Mouse (Mus musculus): ENCODE data around the gene Lrrfip1. TPM values are rescaled to one million over a fixed set of nuclear protein-coding genes. Genes with fewer than 3 reads are reported as not detected.

Gene Lrrfip1
- polyA plus RNA-seq, 2 experiments = 9.4 to 12.5 TPM

- ATAC-seq (ENCODE audit: insufficient read depth) (0 out of 2 replicates have a peak, but pooled peaks have one; percentile 40), DNase-seq (ENCODE audit: low read depth in 3 of 3, low spot score in 3 of 3) (no peak)
- Histone ChIP-seq H3K36me3 (replicated peaks; ENCODE audit: control insufficient read depth, insufficient read depth, low read depth) (no peaks in the 10 kb centered on the region), H3K27me3 (ENCODE audit: control insufficient read depth, insufficient read depth, low read length) (no peaks in the 10 kb centered on the region), H3K4me1 (replicated peaks; ENCODE audit: control insufficient read depth in 2 of 2, insufficient read depth in 2 of 2, low read length in 1 of 2) (peaks cover 3 to 16% of the 10 kb centered on the region in 2 experiments; a peak in 3 of 4 replicates), H3K9ac (replicated peaks) (no peak overlapping the region), H3K4me2 (ENCODE audit: low read depth) (no peak overlapping the region), H3K27ac (no peak overlapping the region), H3K4me3 (ENCODE audit: insufficient read depth in 1 of 2, low read depth in 2 of 2, low read length in 2 of 2) (no peak overlapping the region), H3K9me3 (ENCODE audit: control insufficient read depth, low read length) (no peaks in the 10 kb centered on the region)
- WGBS (ENCODE audit: insufficient replicate concordance) = 24% methylated on average over 2 of the region's 2 CpGs
- TF ChIP-seq CTCF (IDR thresholded peaks at IDR 0.05; ENCODE audit: low read depth) = no peak
- TF ChIP-seq EP300 (IDR thresholded peaks at IDR 0.05; ENCODE audit: low read depth) = no peak
Measured at GRCm38 (mm10) chr1:91066599-91066998, 68.1 kb downstream of the Lrrfip1 start.

- TF ChIP-seq EP300 (IDR thresholded peaks at IDR 0.05; ENCODE audit: low read depth) (no peak), CTCF (IDR thresholded peaks at IDR 0.05; ENCODE audit: low read depth) (no peak)
- Histone ChIP-seq H3K4me2 (ENCODE audit: low read depth) (no peak overlapping the region), H3K9me3 (ENCODE audit: control insufficient read depth, low read length) (no peaks in the 10 kb centered on the region), H3K4me1 (replicated peaks; ENCODE audit: control insufficient read depth in 2 of 2, insufficient read depth in 2 of 2, low read length in 1 of 2) (peaks cover 3 to 14% of the 10 kb centered on the region in 2 experiments; a peak in 3 of 4 replicates), H3K27me3 (ENCODE audit: control insufficient read depth, insufficient read depth, low read length) (no peaks in the 10 kb centered on the region), H3K4me3 (ENCODE audit: insufficient read depth in 1 of 2, low read depth in 2 of 2, low read length in 2 of 2) (no peak overlapping the region), H3K9ac (replicated peaks) (no peak overlapping the region), H3K36me3 (replicated peaks; ENCODE audit: control insufficient read depth, insufficient read depth, low read depth) (no peaks in the 10 kb centered on the region), H3K27ac (no peak overlapping the region)
- ATAC-seq (ENCODE audit: insufficient read depth) = no peak
- WGBS (ENCODE audit: insufficient replicate concordance) = 55% methylated on average over 6 of the region's 6 CpGs
- no peak for DNase-seq (ENCODE audit: low read depth in 3 of 3, low spot score in 3 of 3)
Measured at GRCm38 (mm10) chr1:91067716-91068115, 69.2 kb downstream of the Lrrfip1 start.

- Histone ChIP-seq H3K4me3 (ENCODE audit: insufficient read depth in 1 of 2, low read depth in 2 of 2, low read length in 2 of 2) (no peak overlapping the region), H3K4me2 (ENCODE audit: low read depth) (no peak overlapping the region), H3K27me3 (ENCODE audit: control insufficient read depth, insufficient read depth, low read length) (no peaks in the 10 kb centered on the region), H3K9me3 (ENCODE audit: control insufficient read depth, low read length) (no peaks in the 10 kb centered on the region), H3K36me3 (replicated peaks; ENCODE audit: control insufficient read depth, insufficient read depth, low read depth) (no peaks in the 10 kb centered on the region), H3K9ac (replicated peaks) (no peak overlapping the region), H3K27ac (no peak overlapping the region), H3K4me1 (replicated peaks; ENCODE audit: control insufficient read depth in 2 of 2, insufficient read depth in 2 of 2, low read length in 1 of 2) (peaks cover 3 to 14% of the 10 kb centered on the region in 2 experiments; a peak in 3 of 4 replicates)
- no peak for DNase-seq (ENCODE audit: low read depth in 3 of 3, low spot score in 3 of 3)
- no peak for ATAC-seq (ENCODE audit: insufficient read depth)
- WGBS (ENCODE audit: insufficient replicate concordance) = 26% methylated on average over 6 of the region's 6 CpGs
- TF ChIP-seq EP300 (IDR thresholded peaks at IDR 0.05; ENCODE audit: low read depth) = no peak
- TF ChIP-seq CTCF (IDR thresholded peaks at IDR 0.05; ENCODE audit: low read depth) = no peak
Measured at GRCm38 (mm10) chr1:91069575-91069974, 71.0 kb downstream of the Lrrfip1 start.

GRCm38 (mm10) chr1:91070547-91070946 is 72.0 kb downstream of the Lrrfip1 start:
- no peak for DNase-seq (ENCODE audit: low read depth in 3 of 3, low spot score in 3 of 3)
- Histone ChIP-seq H3K27ac (no peak overlapping the region), H3K4me2 (ENCODE audit: low read depth) (no peak overlapping the region), H3K9ac (replicated peaks) (no peak overlapping the region), H3K27me3 (ENCODE audit: control insufficient read depth, insufficient read depth, low read length) (no peaks in the 10 kb centered on the region), H3K36me3 (replicated peaks; ENCODE audit: control insufficient read depth, insufficient read depth, low read depth) (no peaks in the 10 kb centered on the region), H3K4me1 (replicated peaks; ENCODE audit: control insufficient read depth in 2 of 2, insufficient read depth in 2 of 2, low read length in 1 of 2) (peaks cover 3 to 7% of the 10 kb centered on the region in 2 experiments; a peak in 2 of 4 replicates), H3K4me3 (ENCODE audit: insufficient read depth in 1 of 2, low read depth in 2 of 2, low read length in 2 of 2) (no peak overlapping the region), H3K9me3 (ENCODE audit: control insufficient read depth, low read length) (no peaks in the 10 kb centered on the region)
- TF ChIP-seq CTCF (IDR thresholded peaks at IDR 0.05; ENCODE audit: low read depth) (no peak), EP300 (IDR thresholded peaks at IDR 0.05; ENCODE audit: low read depth) (no peak)
- ATAC-seq (ENCODE audit: insufficient read depth) = no peak
- 73% methylated on average over 8 of the region's 8 CpGs for WGBS (ENCODE audit: insufficient replicate concordance)

GRCm38 (mm10) chr1:91071671-91072290 is 73.2 kb downstream of the Lrrfip1 start:
- Histone ChIP-seq H3K9me3 (ENCODE audit: control insufficient read depth, low read length) (no peaks in the 10 kb centered on the region), H3K4me2 (ENCODE audit: low read depth) (no peak overlapping the region), H3K27ac (no peak overlapping the region), H3K36me3 (replicated peaks; ENCODE audit: control insufficient read depth, insufficient read depth, low read depth) (no peaks in the 10 kb centered on the region), H3K9ac (replicated peaks) (no peak overlapping the region), H3K4me1 (replicated peaks; ENCODE audit: control insufficient read depth in 2 of 2, insufficient read depth in 2 of 2, low read length in 1 of 2) (peaks cover 0 to under 1% of the 10 kb centered on the region in 2 experiments; a peak in 1 of 4 replicates), H3K4me3 (ENCODE audit: insufficient read depth in 1 of 2, low read depth in 2 of 2, low read length in 2 of 2) (no peak overlapping the region), H3K27me3 (ENCODE audit: control insufficient read depth, insufficient read depth, low read length) (no peaks in the 10 kb centered on the region)
- no peak for ATAC-seq (ENCODE audit: insufficient read depth)
- TF ChIP-seq CTCF (IDR thresholded peaks at IDR 0.05; ENCODE audit: low read depth) = no peak
- TF ChIP-seq EP300 (IDR thresholded peaks at IDR 0.05; ENCODE audit: low read depth) = no peak
- 74% methylated on average over 10 of the region's 10 CpGs for WGBS (ENCODE audit: insufficient replicate concordance)
- no peak for DNase-seq (ENCODE audit: low read depth in 3 of 3, low spot score in 3 of 3)

Measured in liver, embryonic 14.5 days (tissue).